Mouse (Mus musculus): ENCODE measurements around the gene Tex45. TPM values are rescaled to one million over a fixed set of nuclear protein-coding genes. Genes with fewer than 3 reads are reported as not detected.

Gene Tex45
- total RNA-seq, 1 experiment, result not detected

DNA sequence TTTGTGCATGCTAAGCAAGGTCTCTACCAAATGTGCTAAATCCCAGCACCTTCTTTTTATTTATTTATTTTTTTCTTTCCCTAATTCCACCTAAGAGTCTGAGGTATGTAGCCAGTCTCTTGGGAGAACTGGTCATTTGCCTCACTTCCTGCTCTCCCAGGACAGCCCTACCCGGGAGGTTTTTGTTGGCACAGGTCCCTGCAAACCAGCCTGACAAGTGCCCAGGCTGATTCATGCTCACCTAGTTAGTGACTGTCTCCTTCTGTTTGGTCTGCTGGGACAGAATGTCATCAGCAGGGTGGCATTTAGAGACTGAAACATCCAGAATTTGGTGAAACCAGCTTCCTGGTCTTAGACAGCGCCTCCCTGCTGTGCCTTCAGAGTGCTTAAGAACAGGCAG lies 40.7 kb upstream of the Tex45 start:
- in situ Hi-C loops (cut with MboI; ENCODE audit: low sequenced_read_pairs in 2 of 2, unreplicated experiment in 2 of 2), result no loop called here
- Histone ChIP-seq H3K4me1 (ENCODE audit: control insufficient read depth in 2 of 2, insufficient read depth in 2 of 2, low read length in 2 of 2, poor library complexity in 1 of 2) (peaks cover 11 to 12% of the 10 kb centered on the region in 2 experiments; a peak in 3 of 4 replicates), H3K9ac (ENCODE audit: insufficient read depth, low read depth, low read length, poor library complexity, severe bottlenecking) (no peak overlapping the region), H3K4me3 (ENCODE audit: insufficient read depth in 1 of 2, low read depth in 1 of 2, low read length in 2 of 2, poor library complexity in 1 of 2, severe bottlenecking in 1 of 2) (no peak overlapping the region), H3K36me3 (ENCODE audit: control insufficient read depth, insufficient read depth, low read length, poor library complexity, severe bottlenecking) (peaks cover 45% of the 10 kb centered on the region), H3K9me3 (ENCODE audit: control insufficient read depth, insufficient read depth, low read depth, low read length) (no peaks in the 10 kb centered on the region), H3K27ac (ENCODE audit: insufficient read depth, low read depth, low read length, poor library complexity, severe bottlenecking) (no peak overlapping the region)
- no peak for DNase-seq (ENCODE audit: low read depth, low spot score)
- TF ChIP-seq CHD2 (IDR thresholded peaks at IDR 0.05; ENCODE audit: low read depth, low read length) (no peak), MAFK (IDR thresholded peaks at IDR 0.05; ENCODE audit: insufficient read depth, low read depth, low read length) (no peak), HCFC1 (IDR thresholded peaks at IDR 0.05; ENCODE audit: borderline replicate concordance, insufficient read depth, low read length) (no peak), ZC3H11A (IDR thresholded peaks at IDR 0.05; ENCODE audit: borderline replicate concordance, low read depth, low read length) (no peak)

DNA sequence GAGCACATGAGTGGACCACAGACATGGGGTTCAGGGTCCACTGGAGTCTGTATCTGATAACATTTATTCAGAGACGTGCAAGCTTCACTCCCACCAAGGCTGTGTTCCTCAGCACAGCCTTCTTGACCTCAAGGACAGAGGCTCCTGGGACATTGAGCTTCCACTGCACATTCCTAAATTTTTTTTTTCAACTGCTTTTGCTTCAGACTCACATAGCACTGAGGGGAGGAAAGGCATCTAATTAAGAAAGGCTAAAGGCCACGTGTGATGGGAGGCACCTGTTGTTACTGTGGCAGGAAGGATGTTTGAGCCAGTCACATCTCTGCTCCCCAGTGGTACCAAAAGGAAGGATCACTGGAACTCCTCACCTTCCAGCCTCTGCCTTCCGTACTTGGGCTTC lies 39.5 kb upstream of the Tex45 start:
- no peak for DNase-seq (ENCODE audit: low read depth, low spot score)
- no peak overlapping the region for H3K27ac ChIP-seq (ENCODE audit: insufficient read depth, low read depth, low read length, poor library complexity, severe bottlenecking)
- TF ChIP-seq HCFC1 (IDR thresholded peaks at IDR 0.05; ENCODE audit: borderline replicate concordance, insufficient read depth, low read length) (no peak), ZC3H11A (IDR thresholded peaks at IDR 0.05; ENCODE audit: borderline replicate concordance, low read depth, low read length) (no peak), ZNF384 (IDR thresholded peaks at IDR 0.05; ENCODE audit: low read depth, low read length) (no peak), MAFK (IDR thresholded peaks at IDR 0.05; ENCODE audit: insufficient read depth, low read depth, low read length) (no peak), CHD2 (IDR thresholded peaks at IDR 0.05; ENCODE audit: low read depth, low read length) (no peak)
- H3K36me3 ChIP-seq (ENCODE audit: control insufficient read depth, insufficient read depth, low read length, poor library complexity, severe bottlenecking), result peaks cover 50% of the 10 kb centered on the region
- in situ Hi-C loops (cut with MboI; ENCODE audit: low sequenced_read_pairs in 2 of 2, unreplicated experiment in 2 of 2), result no loop called here
- no peak overlapping the region for H3K9ac ChIP-seq (ENCODE audit: insufficient read depth, low read depth, low read length, poor library complexity, severe bottlenecking)
- H3K4me1 ChIP-seq (ENCODE audit: control insufficient read depth in 2 of 2, insufficient read depth in 2 of 2, low read length in 2 of 2, poor library complexity in 1 of 2), result peaks cover 3 to 7% of the 10 kb centered on the region in 2 experiments; a peak in 3 of 4 replicates
- H3K9me3 ChIP-seq (ENCODE audit: control insufficient read depth, insufficient read depth, low read depth, low read length), result no peaks in the 10 kb centered on the region
- H3K4me3 ChIP-seq (ENCODE audit: insufficient read depth in 1 of 2, low read depth in 1 of 2, low read length in 2 of 2, poor library complexity in 1 of 2, severe bottlenecking in 1 of 2), result no peak overlapping the region

DNA sequence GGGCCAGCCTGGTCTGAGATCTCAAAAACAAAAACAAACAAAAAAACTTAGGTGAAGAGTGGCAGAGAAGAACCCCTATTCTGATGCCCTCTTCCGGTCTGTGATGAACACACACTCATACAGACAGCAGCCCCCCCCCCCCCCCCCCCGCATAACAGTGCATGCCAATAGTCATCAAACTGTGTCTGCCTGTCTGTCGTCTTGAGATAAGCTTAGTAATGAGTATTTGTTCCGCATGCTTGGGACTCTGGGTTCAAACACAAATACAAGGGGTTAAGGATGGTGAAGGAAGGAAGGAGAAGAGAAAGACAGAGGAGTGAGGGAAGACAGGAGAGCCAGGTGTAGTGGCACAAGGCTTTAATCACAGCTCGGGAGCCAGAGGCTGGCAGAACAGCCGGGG lies 34.2 kb upstream of the Tex45 start:
- TF ChIP-seq HCFC1 (IDR thresholded peaks at IDR 0.05; ENCODE audit: borderline replicate concordance, insufficient read depth, low read length) (no peak), MAFK (IDR thresholded peaks at IDR 0.05; ENCODE audit: insufficient read depth, low read depth, low read length) (no peak), CHD2 (IDR thresholded peaks at IDR 0.05; ENCODE audit: low read depth, low read length) (no peak), ZC3H11A (IDR thresholded peaks at IDR 0.05; ENCODE audit: borderline replicate concordance, low read depth, low read length) (no peak), ZNF384 (IDR thresholded peaks at IDR 0.05; ENCODE audit: low read depth, low read length) (no peak)
- no peak overlapping the region for H3K27ac ChIP-seq (ENCODE audit: insufficient read depth, low read depth, low read length, poor library complexity, severe bottlenecking)
- H3K4me3 ChIP-seq (ENCODE audit: insufficient read depth in 1 of 2, low read depth in 1 of 2, low read length in 2 of 2, poor library complexity in 1 of 2, severe bottlenecking in 1 of 2), result no peak overlapping the region
- peaks cover 0 to 2% of the 10 kb centered on the region in 2 experiments; a peak in 1 of 4 replicates for H3K4me1 ChIP-seq (ENCODE audit: control insufficient read depth in 2 of 2, insufficient read depth in 2 of 2, low read length in 2 of 2, poor library complexity in 1 of 2)
- H3K9ac ChIP-seq (ENCODE audit: insufficient read depth, low read depth, low read length, poor library complexity, severe bottlenecking), result no peak overlapping the region
- no peak for DNase-seq (ENCODE audit: low read depth, low spot score)
- in situ Hi-C loops (cut with MboI; ENCODE audit: low sequenced_read_pairs in 2 of 2, unreplicated experiment in 2 of 2), result no loop called here
- H3K9me3 ChIP-seq (ENCODE audit: control insufficient read depth, insufficient read depth, low read depth, low read length), result no peaks in the 10 kb centered on the region
- H3K36me3 ChIP-seq (ENCODE audit: control insufficient read depth, insufficient read depth, low read length, poor library complexity, severe bottlenecking), result peaks cover 50% of the 10 kb centered on the region

DNA sequence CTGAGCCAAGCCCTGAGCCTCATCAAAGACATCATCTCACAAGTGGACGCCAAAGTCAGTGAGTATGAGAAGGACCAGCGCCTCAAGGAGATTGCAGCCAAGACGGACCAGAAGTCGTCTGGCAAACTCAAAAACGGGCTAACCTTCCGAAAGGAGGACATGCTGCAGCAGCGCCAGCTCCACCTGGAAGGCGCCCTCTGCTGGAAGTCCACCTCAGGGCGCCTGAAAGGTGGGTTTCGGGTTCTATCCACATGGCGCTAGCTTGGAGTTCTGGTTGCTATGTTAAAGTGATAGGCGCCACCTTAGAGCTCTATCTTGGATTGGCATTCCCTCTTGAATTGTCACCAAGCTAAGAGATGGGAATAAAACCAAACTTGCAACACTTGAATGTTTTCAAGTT lies 31.2 kb upstream of the Tex45 start:
- Histone ChIP-seq H3K4me1 (ENCODE audit: control insufficient read depth in 2 of 2, insufficient read depth in 2 of 2, low read length in 2 of 2, poor library complexity in 1 of 2) (no peaks in the 10 kb centered on the region), H3K9ac (ENCODE audit: insufficient read depth, low read depth, low read length, poor library complexity, severe bottlenecking) (no peak overlapping the region), H3K4me3 (ENCODE audit: insufficient read depth in 1 of 2, low read depth in 1 of 2, low read length in 2 of 2, poor library complexity in 1 of 2, severe bottlenecking in 1 of 2) (no peak overlapping the region), H3K36me3 (ENCODE audit: control insufficient read depth, insufficient read depth, low read length, poor library complexity, severe bottlenecking) (peaks cover 51% of the 10 kb centered on the region), H3K27ac (ENCODE audit: insufficient read depth, low read depth, low read length, poor library complexity, severe bottlenecking) (no peak overlapping the region), H3K9me3 (ENCODE audit: control insufficient read depth, insufficient read depth, low read depth, low read length) (no peaks in the 10 kb centered on the region)
- in situ Hi-C loops (cut with MboI; ENCODE audit: low sequenced_read_pairs in 2 of 2, unreplicated experiment in 2 of 2), result no loop called here
- TF ChIP-seq ZNF384 (IDR thresholded peaks at IDR 0.05; ENCODE audit: low read depth, low read length) (no peak), CHD2 (IDR thresholded peaks at IDR 0.05; ENCODE audit: low read depth, low read length) (no peak), MAFK (IDR thresholded peaks at IDR 0.05; ENCODE audit: insufficient read depth, low read depth, low read length) (no peak), ZC3H11A (IDR thresholded peaks at IDR 0.05; ENCODE audit: borderline replicate concordance, low read depth, low read length) (no peak), HCFC1 (IDR thresholded peaks at IDR 0.05; ENCODE audit: borderline replicate concordance, insufficient read depth, low read length) (no peak)
- DNase-seq (ENCODE audit: low read depth, low spot score), result no peak

DNA sequence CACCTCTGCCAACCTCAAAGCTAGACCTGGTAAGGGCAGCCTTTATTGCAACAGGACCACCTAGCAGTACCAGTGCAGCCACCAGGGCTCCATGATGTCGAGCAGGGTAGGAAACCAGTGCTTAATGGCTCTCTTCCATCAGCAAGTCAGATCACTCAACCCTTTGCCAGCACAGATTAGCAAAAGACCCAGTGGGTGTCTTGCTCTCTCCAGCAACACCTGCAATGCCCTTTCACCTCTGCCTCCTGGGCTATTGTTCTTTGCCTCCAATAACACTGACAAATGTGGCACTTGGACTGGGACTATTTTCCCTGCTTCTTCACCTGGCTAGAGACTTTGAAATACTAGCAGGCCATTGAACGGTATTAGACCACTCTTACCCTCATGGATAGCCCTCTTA lies 21.4 kb upstream of the Tex45 start:
- Histone ChIP-seq H3K4me1 (ENCODE audit: control insufficient read depth in 2 of 2, insufficient read depth in 2 of 2, low read length in 2 of 2, poor library complexity in 1 of 2) (peaks cover 0 to 7% of the 10 kb centered on the region in 2 experiments; a peak in 1 of 4 replicates), H3K9me3 (ENCODE audit: control insufficient read depth, insufficient read depth, low read depth, low read length) (no peaks in the 10 kb centered on the region), H3K9ac (ENCODE audit: insufficient read depth, low read depth, low read length, poor library complexity, severe bottlenecking) (no peak overlapping the region), H3K36me3 (ENCODE audit: control insufficient read depth, insufficient read depth, low read length, poor library complexity, severe bottlenecking) (peaks cover 70% of the 10 kb centered on the region), H3K27ac (ENCODE audit: insufficient read depth, low read depth, low read length, poor library complexity, severe bottlenecking) (no peak overlapping the region), H3K4me3 (ENCODE audit: insufficient read depth in 1 of 2, low read depth in 1 of 2, low read length in 2 of 2, poor library complexity in 1 of 2, severe bottlenecking in 1 of 2) (no peak overlapping the region)
- no peak for TF ChIP-seq CHD2 (IDR thresholded peaks at IDR 0.05; ENCODE audit: low read depth, low read length)
- TF ChIP-seq ZC3H11A (IDR thresholded peaks at IDR 0.05; ENCODE audit: borderline replicate concordance, low read depth, low read length), result no peak
- TF ChIP-seq ZNF384 (IDR thresholded peaks at IDR 0.05; ENCODE audit: low read depth, low read length), result no peak
- no peak for TF ChIP-seq MAFK (IDR thresholded peaks at IDR 0.05; ENCODE audit: insufficient read depth, low read depth, low read length)
- no peak for TF ChIP-seq HCFC1 (IDR thresholded peaks at IDR 0.05; ENCODE audit: borderline replicate concordance, insufficient read depth, low read length)
- in situ Hi-C loops (cut with MboI; ENCODE audit: low sequenced_read_pairs in 2 of 2, unreplicated experiment in 2 of 2), result no loop called here
- no peak for DNase-seq (ENCODE audit: low read depth, low spot score)

Data from ES-E14 (cell line).